Mouse (Mus musculus) thymus, postnatal 10 days (tissue): ENCODE data around the gene Iqcc.

ENCODE experiments used
- DNase-seq, 2 experiments: peaks; one replicate each; pipeline ENCODE4 v3.0.0; 2021; ENCODE audit warnings: low spot score in 2 of 2

Gene Iqcc

DNA sequence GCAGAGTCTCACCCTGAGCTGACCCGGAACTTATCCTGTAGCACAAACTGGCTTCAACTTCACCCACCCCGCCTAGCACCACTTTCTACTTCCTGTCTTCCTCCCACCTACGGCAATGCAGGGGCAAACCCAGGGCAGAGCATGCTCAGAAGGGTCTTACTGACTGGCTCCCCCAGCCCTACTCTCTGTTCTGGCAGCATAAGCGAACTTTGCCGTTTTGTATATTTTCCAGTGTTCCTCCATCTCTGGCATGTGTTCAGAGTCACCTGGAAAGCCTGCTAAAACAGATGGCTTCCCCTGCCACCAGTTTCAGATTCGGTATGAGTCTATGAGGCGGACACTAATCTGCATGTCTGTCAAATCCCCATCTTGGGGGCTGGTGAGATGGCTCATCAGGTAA is 38.6 kb downstream of the Iqcc start:
- peak; percentile 66 to 70 for DNase-seq

DNA sequence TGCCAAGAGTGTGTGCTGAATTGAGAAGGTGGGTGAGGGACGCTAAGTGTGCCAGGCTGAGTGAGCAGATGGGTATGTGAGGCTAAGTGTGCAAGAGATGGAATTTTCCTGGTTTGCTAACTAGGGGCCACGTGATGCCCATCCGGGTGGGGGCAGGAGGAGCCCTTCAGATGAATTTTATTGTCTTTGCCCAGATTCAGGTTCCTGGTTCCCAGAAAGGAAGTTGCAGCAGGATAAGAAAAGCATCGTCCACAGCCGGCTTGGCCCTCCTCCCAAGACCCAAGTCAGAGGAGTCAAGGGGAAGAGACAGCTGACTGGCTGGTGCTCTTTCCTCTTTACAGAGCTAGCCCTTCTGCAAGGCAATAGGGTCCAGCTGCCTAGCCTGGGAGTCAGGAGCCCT is 40.4 kb downstream of the Iqcc start, which contains the start of gene Fam167b:
Gene Fam167b, minus strand, starts transcription at position 84 of the 400 bp plus-strand sequence.
- no peak for DNase-seq

DNA sequence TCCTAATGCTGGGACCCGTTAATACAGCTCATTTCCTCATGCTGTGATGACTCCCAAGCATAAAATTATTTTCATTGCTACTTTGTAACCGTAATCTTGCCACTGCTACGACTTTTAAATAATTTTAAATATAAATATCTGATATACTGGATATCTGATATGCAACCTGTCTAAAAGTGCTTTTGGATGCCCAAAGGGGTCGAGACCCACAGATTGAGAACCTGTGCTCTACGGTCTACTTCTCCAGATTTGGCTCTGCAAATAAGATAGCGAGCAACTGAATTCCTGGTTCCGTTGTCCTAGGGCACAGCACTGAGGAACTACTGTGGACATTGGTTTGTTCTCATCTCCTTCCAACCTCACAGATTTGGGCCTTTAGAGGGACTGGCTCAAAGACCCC is 41.2 kb downstream of the Iqcc start:
- no peak for DNase-seq

DNA sequence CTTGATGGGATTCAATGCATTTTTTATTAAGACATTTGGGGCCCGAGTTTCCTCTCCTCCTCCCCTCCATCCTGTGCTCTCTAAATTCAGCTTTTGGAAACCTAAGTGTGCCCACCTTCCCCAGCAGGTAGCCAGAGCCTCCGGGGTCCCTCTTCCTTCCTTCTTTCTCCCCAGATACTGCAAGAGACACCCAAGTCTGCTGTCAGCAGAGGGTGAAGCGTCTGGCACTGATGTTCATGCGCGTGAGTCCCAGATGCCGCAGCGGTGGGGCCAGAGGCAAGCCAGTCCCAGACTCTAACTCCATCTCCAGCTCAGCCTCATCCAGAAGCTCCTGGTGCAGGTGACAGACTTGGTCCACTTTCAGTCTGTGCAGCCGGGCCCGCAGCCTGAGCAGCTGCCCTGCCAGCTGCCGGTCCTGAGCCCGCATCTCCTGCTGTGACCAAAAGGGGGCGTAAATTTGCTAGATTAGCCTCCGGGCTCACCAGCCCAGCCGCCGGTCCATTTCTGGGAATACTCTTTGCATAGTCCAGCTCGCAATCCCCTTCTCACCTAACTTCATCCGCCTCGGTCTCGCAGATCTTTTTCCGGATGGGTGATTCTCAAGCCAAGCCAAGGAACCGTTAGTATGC is 41.9 kb downstream of the Iqcc start:
- peak; percentile 76 to 82 for DNase-seq

DNA sequence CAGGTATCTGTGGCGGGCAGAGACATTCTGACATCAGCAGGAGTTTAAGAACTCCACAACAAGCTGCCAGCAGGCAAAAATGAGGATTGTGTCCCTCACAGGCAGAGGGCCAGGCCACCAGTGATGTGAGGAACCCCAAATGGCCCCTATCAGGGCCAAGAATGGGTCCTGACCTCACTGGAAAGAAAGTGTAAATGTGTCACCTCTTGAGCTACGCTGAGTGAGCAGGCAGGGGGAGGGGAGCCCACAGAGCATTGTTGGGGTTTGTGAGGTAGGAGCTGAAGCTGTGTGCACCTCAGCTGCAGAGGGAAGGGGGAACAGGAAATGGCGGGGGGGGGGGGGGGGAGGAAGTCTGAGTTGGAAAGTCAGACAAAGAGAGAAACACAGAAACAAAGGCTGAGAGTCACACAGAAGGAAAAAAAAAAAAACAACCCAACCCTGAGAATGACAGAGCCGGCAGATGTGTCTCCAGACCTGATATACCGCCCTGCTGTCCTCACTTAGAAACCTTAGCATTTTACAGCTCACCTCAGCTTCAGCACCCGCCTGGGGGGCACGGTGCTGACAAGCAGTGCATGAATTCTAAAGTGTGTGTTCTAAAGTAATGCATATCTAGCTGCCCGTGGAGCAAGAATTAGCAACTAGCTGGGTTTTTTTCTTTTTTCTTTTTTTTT is 43.6 kb downstream of the Iqcc start:
- DNase-seq, result peak; percentile 89 to 93

DNA sequence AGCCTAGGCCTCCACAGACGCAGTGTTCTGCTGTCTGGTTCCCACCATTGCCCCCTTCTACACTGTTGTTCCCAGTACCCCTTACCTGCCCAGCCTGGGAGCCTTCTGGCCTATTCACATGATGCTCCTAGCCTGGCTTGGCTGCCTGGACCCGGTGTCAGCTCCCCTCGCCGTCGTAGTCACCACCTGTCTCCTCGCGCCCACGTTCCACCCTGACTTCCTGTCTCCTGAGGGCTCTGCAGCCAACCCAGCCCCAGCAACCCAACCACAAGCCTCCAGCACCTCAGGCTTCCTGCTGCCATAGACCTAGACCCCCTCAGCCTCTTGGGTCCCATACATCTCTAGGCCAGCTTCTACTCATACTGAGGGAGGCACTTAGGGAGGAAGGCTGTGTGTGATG is 45.5 kb downstream of the Iqcc start, which contains the start of gene Lck:
Gene Lck, minus strand, starts transcription at position 212 of the 400 bp plus-strand sequence.
- peak; percentile 84 to 87 for DNase-seq

DNA sequence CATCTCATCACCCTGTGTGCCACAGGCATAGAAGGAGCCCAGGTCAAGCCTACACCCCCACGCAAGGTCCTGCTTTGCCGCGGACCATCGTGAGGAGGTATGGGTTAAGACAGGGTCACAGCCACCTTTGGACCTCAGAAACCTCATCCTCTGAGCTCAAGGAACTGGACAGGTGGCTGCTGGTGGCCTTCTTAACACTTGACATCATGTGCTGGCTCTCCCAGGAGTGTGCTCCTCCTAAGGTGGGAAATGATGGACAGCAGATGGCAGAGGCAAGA is 45.9 kb downstream of the Iqcc start:
- DNase-seq, result no peak

DNA sequence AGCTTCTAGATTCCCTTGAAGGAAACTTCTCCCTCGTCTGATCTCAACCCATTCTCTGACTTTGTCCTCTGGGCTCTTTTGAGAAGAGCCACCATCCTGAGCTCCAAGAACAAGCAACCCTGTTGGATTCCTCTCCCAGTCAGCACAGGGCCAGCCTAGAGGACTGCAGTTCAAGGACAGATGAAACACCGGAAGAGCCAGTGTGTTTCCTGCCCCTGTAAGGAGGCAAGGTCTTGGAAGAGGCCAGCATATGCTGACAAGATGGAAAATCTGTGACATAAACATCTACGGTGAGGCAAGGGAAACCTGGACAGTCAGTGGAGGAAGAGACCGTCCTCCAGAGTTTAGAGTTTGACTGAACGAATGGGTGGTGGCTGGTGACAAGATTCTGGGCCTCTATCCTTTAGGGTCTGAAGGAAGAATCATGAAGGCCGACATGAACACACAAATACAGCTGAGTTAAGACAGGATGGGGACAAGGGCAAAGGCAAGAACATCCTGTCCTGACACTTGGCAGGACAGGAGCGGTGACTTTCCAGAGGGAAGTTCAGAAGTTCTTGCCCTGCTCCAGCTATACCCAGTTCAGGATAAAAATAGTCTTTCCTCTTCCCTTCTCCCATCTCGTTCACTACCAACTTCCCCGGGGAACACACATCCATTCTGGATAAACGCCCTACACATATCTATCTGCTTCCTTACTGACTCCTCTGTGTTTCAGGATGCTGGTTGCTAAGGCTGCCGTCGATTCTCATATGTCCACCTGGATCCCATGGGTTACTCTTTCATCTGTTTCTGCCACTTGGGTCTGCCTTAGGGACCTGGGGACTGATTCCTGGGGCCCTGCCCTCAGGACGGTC is 46.4 kb downstream of the Iqcc start:
- no peak for DNase-seq

DNA sequence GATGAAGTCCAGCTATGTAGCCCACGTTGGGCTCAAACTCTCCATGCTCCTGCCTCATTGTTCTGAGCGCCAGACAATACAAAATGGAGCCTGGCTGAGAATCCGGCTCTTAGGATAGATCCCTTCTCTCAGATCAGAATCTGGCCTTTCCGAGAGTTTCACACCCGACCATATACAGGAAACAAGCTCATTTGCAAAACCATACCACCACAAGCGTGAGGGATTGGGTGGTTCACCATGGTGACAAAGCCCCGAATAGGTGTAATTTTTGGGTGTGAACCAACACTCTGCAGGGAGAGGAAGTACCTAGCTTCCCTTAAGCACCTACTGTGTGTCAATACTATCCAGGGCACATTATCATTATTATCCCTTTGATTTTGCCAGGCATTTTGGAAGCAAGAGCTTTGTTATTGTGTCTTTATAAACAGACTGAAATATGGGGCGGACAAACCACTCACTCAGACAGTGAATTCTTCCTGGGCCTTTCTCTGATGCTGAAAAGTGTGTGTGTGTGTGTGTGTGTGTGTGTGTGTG is 47.3 kb downstream of the Iqcc start:
- DNase-seq, result no peak

DNA sequence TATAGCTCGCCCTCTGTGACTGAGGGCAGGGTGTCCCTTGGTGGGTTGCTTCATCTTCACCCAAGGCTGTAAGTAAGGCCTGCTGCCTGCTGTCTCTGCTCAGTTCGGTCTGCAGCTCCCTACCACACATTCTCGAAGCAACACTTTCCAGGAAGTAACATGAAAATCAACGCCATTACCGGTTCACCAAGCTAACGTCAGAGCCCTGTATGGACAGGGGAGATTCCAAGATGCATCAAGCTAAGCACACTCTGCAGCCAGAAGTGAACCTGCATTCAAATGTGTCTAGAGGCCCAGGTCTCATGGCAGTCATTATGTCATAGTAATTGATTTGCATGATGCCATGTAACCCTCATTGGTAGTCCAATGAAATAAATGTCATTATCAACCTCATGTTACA is 48.9 kb downstream of the Iqcc start:
- DNase-seq, result no peak

DNA sequence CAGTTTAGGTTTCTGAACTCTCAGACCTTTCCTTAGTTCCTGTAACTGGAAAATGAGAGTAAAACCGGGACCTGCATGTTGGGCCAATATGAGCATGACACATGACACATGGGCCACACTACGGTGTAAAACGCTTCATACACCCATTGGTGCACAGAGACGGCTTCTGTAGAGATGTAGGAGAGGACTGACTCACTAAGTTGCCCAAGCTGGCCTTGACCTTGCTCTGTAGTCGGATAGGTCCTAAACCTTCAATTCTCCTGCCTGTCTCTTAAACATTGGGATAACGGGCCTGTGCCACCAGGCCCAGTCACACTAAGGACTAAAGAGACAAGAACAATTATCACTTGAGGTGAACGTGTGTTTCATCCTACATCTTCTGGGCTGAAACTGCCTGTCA is 50.5 kb downstream of the Iqcc start:
- no peak for DNase-seq

DNA sequence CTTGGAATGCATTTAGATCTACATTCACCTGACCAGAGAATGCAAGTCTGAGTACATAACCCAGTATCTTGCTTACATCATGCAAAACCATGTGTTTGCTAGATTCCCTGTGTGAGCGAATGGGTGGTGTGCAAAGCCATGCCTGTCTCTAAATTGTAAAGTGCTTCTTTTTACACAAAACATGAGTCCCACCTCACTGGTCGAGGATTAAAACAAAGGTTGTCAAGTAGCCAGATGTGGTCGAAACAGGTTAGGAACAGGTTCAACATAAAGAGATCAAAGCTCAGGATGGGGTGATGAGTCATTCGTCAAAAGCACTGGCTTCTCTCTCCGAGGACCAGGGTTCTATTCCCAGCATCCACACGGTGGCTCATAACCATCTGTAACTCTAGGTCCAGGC is 53.8 kb downstream of the Iqcc start:
- no peak for DNase-seq
